Mouse (Mus musculus) liver, adult 2 months (tissue): Measurements from ENCODE around the gene Fibp.

Source experiments
- CTCF ChIP-seq: fragments of 200-500 bp; IDR thresholded peaks from 2 replicates; pipeline ENCODE4 v1.5.1; 2011; ENCODE audit warnings: low read depth, low read length, control low read depth
- POLR2A ChIP-seq: fragments of 200-500 bp; IDR thresholded peaks from 2 replicates; pipeline ENCODE4 v1.6.1; 2011; ENCODE audit warnings: low read length, control low read depth; ENCODE audit not compliant: insufficient read depth; ENCODE audit errors: extremely low read depth

DNA sequence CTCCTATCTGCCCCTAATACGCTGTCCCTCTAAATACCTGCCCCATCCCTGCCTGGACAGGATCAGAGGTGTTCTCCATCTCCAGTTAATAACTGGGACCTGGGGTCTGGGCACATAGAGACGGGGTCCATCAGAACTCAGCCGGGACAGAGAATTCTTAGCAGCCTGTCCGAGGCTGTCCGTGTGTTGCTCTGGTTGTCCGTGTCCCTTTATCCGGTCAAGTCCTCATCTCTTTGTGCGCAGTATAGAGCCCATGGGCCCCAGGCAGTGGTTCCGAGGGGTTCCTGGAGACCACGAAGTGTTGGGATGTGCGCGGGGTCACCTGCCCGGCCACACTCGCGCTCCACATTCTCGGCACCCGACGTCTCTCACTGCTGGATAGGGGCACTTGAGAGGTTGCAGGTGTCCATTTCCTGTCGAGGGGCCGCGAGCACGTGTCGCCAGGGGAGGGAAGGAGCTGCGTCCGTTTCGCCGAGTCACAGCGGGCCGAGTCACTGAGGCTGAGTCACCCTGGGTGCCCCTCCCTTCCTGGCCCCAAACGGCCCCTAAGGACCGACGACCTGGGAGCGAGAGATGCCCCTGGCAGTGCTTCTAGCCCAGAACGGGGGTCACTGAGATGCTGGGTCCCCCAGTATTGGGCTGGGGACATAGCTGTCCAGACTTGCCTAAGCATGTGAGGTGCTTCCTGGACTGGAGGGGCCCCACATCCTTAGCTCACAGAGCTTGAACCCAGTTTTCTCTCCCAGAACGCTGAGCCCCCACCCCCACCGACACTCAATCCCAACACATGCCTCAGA lies 11.9 kb upstream of the Fibp start:
- TF ChIP-seq CTCF (no peak), POLR2A (no peak)
